Mouse (Mus musculus) embryonic facial prominence, embryonic 13.5 days (tissue): Measurements from ENCODE around the gene Olfr554. TPM values are rescaled to one million over a fixed set of nuclear protein-coding genes. Genes with fewer than 3 reads are reported as not detected.
"Not testable (repeated sequence)": the region's sequence is repeated elsewhere in the genome, so short reads cannot be mapped to it uniquely, and the experiment has no call there.

Experiments used
- ATAC-seq: fragments of 200-750 bp; cut with Nextera tagmentation; 2 replicates; pipeline ENCODE4 v1.8.0; 2017; ENCODE audit warnings: low read depth; ENCODE audit not compliant: insufficient number of reproducible peaks, insufficient read depth, low FRiP score, low TSS enrichment
- H3K27ac ChIP-seq: fragments of 300-500 bp; sonication (generic); 2 replicates; pipeline ENCODE4 v1.5.1; 2015; ENCODE audit warnings: moderate library complexity, mild to moderate bottlenecking, inconsistent platforms
- H3K27me3 ChIP-seq: fragments of 300-500 bp; sonication (generic); 2 replicates; pipeline ENCODE4 v1.6.1; 2015; ENCODE audit warnings: mild to moderate bottlenecking, inconsistent platforms
- H3K36me3 ChIP-seq: fragments of 300-500 bp; sonication (generic); 2 replicates; pipeline ENCODE4 v1.6.1; 2015; ENCODE audit warnings: mild to moderate bottlenecking, inconsistent platforms
- H3K4me1 ChIP-seq: fragments of 300-500 bp; sonication (generic); 2 replicates; pipeline ENCODE4 v1.6.1; 2015; ENCODE audit warnings: inconsistent platforms
- H3K4me2 ChIP-seq: fragments of 300-500 bp; sonication (generic); 2 replicates; pipeline ENCODE4 v1.6.1; 2015; ENCODE audit warnings: moderate library complexity, mild to moderate bottlenecking, inconsistent platforms
- H3K4me3 ChIP-seq: fragments of 300-500 bp; sonication (generic); 2 replicates; pipeline ENCODE4 v1.5.1; 2015; ENCODE audit warnings: mild to moderate bottlenecking, inconsistent platforms
- H3K9ac ChIP-seq: fragments of 300-500 bp; sonication (generic); 2 replicates; pipeline ENCODE4 v1.6.1; 2015; ENCODE audit warnings: mild to moderate bottlenecking, inconsistent platforms
- H3K9me3 ChIP-seq: fragments of 300-500 bp; sonication (generic); 2 replicates; pipeline ENCODE4 v1.6.1; 2016; ENCODE audit warnings: inconsistent platforms
- WGBS: fragments of 180-500 bp; shearing (Covaris S2); methylation state at CpG from one replicate; pipeline ENCODE4 v1.1.7; 2015; ENCODE audit warnings: mixed read lengths; 5-methylcytosine and 5-hydroxymethylcytosine counted together
- polyA plus RNA-seq: library from polyadenylated mRNA; unstranded; fragments of >200 nt; fragmentation: Nextera tagmentation; extraction: Ambion mirVana; gene quantifications from 2 replicates; pipeline ENCODE4 v1.2.1, GENCODE M21; 2015

The Olfr554 gene
- polyA plus RNA-seq: not detected in 2 replicates

GRCm38 (mm10) chr7:102638132-102638531 lies at the start of gene Olfr554:
TSS of gene Olfr554 (plus strand) at chr7:102638432.
- Histone ChIP-seq H3K27me3 (no peaks in the 10 kb centered on the region), H3K9me3 (no peaks in the 10 kb centered on the region), H3K4me1 (no peaks in the 10 kb centered on the region), H3K36me3 (no peaks in the 10 kb centered on the region), H3K4me2 (no peak within 1 kb of the TSS), H3K27ac (no peak within 1 kb of the TSS), H3K4me3 (no peak within 1 kb of the TSS), H3K9ac (no peak within 1 kb of the TSS)
- no peak for ATAC-seq
- 75% methylated on average over 1 of the region's 1 CpGs for WGBS

DNA sequence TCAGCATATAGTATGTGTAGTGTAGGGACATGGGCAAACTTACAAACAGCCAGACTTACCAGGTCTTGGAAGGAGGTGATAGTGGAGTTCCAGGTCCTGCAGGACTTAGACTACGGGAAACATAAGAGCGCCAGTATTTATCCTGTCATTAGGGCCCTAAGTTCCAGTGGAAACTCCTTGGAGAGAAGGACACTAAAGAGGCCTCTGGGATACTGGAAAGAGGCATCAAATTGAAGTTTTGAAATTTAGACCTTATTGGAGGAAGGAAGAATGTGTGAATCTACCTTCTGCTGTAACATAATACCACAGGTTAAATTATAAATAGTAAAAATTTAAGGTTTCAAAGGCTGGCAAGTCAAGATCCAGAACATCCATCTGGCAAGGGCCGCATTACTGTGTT lies 46.4 kb upstream of the Olfr554 start, which contains the start of gene Olfr551:
Gene Olfr551 (minus strand): TSS at position 101 of the 400 bp plus-strand sequence.
- no peak for ATAC-seq
- Histone ChIP-seq H3K4me1 (no peaks in the 10 kb centered on the region), H3K9ac (no peak within 1 kb of the TSS), H3K27ac (no peak within 1 kb of the TSS), H3K4me2 (no peak within 1 kb of the TSS), H3K4me3 (no peak within 1 kb of the TSS), H3K36me3 (no peaks in the 10 kb centered on the region), H3K27me3 (no peaks in the 10 kb centered on the region), H3K9me3 (no peaks in the 10 kb centered on the region)
- 83% methylated on average over 3 of the region's 3 CpGs for WGBS

DNA sequence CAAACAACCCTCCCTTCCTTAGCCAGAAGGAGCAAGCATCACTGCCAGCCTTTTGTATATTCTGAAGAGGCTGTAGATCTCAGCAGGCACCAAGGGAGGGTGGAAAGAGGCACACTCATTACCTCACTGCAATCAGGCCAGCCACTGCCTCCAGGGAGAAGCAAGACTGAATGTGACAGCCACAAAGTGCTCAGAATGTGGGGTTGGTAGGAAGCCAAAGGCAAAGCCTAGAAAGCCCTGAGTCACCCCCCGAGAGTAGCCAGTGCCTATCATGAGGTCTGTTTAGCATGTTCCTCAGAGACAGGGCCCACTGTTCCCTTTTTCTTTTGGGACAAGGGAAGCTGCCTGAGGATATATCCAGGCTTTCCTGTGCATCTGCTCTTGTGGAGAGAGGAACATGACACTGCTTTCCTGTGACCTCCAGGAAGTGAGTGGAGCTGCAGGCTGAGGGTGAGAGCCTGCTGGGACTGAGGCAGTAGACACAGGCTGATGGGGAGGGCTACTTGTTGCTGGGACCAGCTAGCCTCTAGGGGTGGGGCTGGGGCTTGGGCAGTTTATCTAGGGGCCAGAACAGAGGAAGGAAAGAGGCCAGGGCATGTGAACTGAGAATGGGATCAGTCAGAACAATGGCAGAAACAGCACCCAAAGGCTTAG lies 40.7 kb upstream of the Olfr554 start, which contains the start of gene Olfr552:
Gene Olfr552 (plus strand): TSS at position 393 of the 654 bp plus-strand sequence.
- Histone ChIP-seq H3K4me2 (no peak within 1 kb of the TSS), H3K4me1 (no peaks in the 10 kb centered on the region), H3K27me3 (no peaks in the 10 kb centered on the region), H3K9ac (no peak within 1 kb of the TSS), H3K27ac (no peak within 1 kb of the TSS), H3K9me3 (no peaks in the 10 kb centered on the region), H3K4me3 (no peak within 1 kb of the TSS), H3K36me3 (no peaks in the 10 kb centered on the region)
- WGBS: 40% methylated on average over 1 of the region's 1 CpGs
- ATAC-seq: no peak

- no peak for ATAC-seq
- H3K4me3 ChIP-seq: no peak within 1 kb of the TSS
- H3K27ac ChIP-seq: no peak within 1 kb of the TSS
- H3K9ac ChIP-seq: no peak within 1 kb of the TSS
- H3K36me3 ChIP-seq: no peaks in the 10 kb centered on the region
- H3K27me3 ChIP-seq: no peaks in the 10 kb centered on the region
- no peak within 1 kb of the TSS for H3K4me2 ChIP-seq
- H3K4me1 ChIP-seq: no peaks in the 10 kb centered on the region
- no peaks in the 10 kb centered on the region for H3K9me3 ChIP-seq
Observed at GRCm38 (mm10) chr7:102618118-102618517, 20.1 kb upstream of the Olfr554 start, which contains the start of gene Olfr553. TSS of gene Olfr553 (minus strand) at chr7:102618218.

GRCm38 (mm10) chr7:102619608-102620007 lies 18.6 kb upstream of the Olfr554 start:
- no peak overlapping the region for H3K27ac ChIP-seq
- H3K36me3 ChIP-seq: no peaks in the 10 kb centered on the region
- no peak overlapping the region for H3K4me2 ChIP-seq
- H3K4me3 ChIP-seq: no peak overlapping the region
- H3K4me1 ChIP-seq: no peaks in the 10 kb centered on the region
- no peak for ATAC-seq
- WGBS: 61% methylated on average over 5 of the region's 5 CpGs
- no peak overlapping the region for H3K9ac ChIP-seq
- no peaks in the 10 kb centered on the region for H3K27me3 ChIP-seq
- H3K9me3 ChIP-seq: no peaks in the 10 kb centered on the region

DNA sequence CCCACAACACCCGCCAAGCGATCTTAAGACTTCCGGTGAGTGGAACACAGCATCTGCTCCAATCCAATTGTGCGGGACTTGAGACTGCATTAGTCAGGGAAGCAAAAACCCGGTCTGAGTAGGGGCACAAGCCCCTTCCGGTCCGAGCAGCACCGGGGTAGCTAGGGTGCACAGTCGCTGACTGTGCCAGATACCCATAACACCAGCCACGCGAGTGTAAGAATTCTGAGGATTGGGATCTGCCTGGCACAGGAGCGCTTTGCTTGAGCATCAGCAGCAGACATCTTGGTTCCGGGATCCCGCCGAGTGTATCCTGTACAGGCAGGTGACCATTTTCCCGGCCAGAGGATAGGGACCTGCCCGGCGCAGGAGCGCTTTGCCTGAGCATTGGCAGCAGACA lies 17.9 kb upstream of the Olfr554 start:
- not testable (repeated sequence) for H3K27ac ChIP-seq, H3K27me3 ChIP-seq, H3K9ac ChIP-seq, ATAC-seq, H3K4me3 ChIP-seq, H3K9me3 ChIP-seq, H3K4me1 ChIP-seq, H3K36me3 ChIP-seq, H3K4me2 ChIP-seq
- 90% methylated on average over 19 of the region's 19 CpGs for WGBS

- H3K4me3 ChIP-seq: no peak overlapping the region
- H3K27ac ChIP-seq: no peak overlapping the region
- H3K9me3 ChIP-seq: no peaks in the 10 kb centered on the region
- H3K36me3 ChIP-seq: no peaks in the 10 kb centered on the region
- no peak overlapping the region for H3K9ac ChIP-seq
- H3K4me1 ChIP-seq: no peaks in the 10 kb centered on the region
- H3K4me2 ChIP-seq: no peak overlapping the region
- ATAC-seq: no peak
- WGBS: 26% methylated on average over 3 of the region's 3 CpGs
- H3K27me3 ChIP-seq: no peaks in the 10 kb centered on the region
Observed at GRCm38 (mm10) chr7:102636665-102637064, 1.6 kb upstream of the Olfr554 start.

GRCm38 (mm10) chr7:102644945-102645344 lies 6.7 kb downstream of the Olfr554 start:
- ATAC-seq, H3K4me3 ChIP-seq: not testable (repeated sequence)
- WGBS: 74% methylated on average over 4 of the region's 4 CpGs

DNA sequence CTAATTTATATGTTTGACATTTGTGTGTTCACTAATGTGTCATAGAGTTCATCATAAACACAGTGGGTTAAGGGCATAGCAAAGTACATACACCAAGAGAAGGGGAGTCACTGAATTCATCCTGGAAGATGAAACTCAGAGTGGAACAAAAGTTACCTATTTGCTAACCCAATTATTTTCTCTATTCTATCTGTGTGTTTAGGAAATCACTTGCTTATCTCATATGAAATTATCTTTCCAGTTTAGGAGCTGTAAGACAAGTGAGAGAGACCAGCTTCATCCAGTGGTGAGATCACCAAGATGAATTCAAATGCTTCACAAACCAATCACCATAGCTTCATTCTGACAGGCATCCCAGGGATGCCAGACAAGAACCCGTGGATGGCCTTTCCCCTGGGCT lies 20.3 kb downstream of the Olfr554 start, which contains the start of gene Olfr555:
Gene Olfr555 (plus strand): TSS at position 301 of the 400 bp plus-strand sequence.
- H3K4me3 ChIP-seq: no peak within 1 kb of the TSS
- H3K9me3 ChIP-seq: no peaks in the 10 kb centered on the region
- no peaks in the 10 kb centered on the region for H3K36me3 ChIP-seq
- ATAC-seq: no peak
- no peaks in the 10 kb centered on the region for H3K27me3 ChIP-seq
- H3K4me1 ChIP-seq: no peaks in the 10 kb centered on the region
- WGBS: 83% methylated on average over 1 of the region's 1 CpGs
- no peak within 1 kb of the TSS for H3K9ac ChIP-seq
- no peak within 1 kb of the TSS for H3K27ac ChIP-seq
- no peak within 1 kb of the TSS for H3K4me2 ChIP-seq

More at GRCm38 (mm10) chr7:102644945-102645344, 6.7 kb downstream of the Olfr554 start:
- H3K36me3 ChIP-seq, H3K4me1 ChIP-seq, H3K9ac ChIP-seq, H3K27me3 ChIP-seq, H3K27ac ChIP-seq, H3K4me2 ChIP-seq, H3K9me3 ChIP-seq: not testable (repeated sequence)

- Histone ChIP-seq H3K9me3 (no peaks in the 10 kb centered on the region), H3K4me1 (no peaks in the 10 kb centered on the region), H3K4me2 (no peak within 1 kb of the TSS), H3K27ac (no peak within 1 kb of the TSS), H3K36me3 (no peaks in the 10 kb centered on the region), H3K4me3 (no peak within 1 kb of the TSS), H3K9ac (no peak within 1 kb of the TSS), H3K27me3 (no peaks in the 10 kb centered on the region)
- 61% methylated on average over 3 of the region's 3 CpGs for WGBS
- no peak for ATAC-seq
Observed at GRCm38 (mm10) chr7:102664599-102664998, 26.4 kb downstream of the Olfr554 start, which contains the start of gene Olfr556. TSS of gene Olfr556 (plus strand) at chr7:102664899.

DNA sequence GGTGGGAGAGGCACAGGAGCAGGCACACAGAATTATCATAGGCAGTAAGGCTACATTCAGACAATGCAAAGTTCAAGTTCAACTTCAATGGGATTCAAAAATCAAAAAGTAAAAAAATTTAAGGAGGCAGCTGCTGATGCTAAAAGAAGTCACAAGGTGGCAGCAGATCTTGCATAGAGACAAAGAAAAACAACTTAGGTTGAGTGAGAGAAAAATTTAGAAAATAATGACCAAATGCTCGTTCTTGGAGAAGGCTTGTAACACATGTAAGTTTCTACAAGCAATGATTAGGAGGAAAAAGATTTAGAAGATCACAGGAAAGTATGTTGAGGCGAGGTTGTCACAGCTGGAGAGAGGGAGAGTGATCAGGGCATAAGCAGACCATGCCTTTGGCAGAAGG lies 27.1 kb downstream of the Olfr554 start:
- no peak for ATAC-seq
- no peaks in the 10 kb centered on the region for H3K27me3 ChIP-seq
- H3K4me1 ChIP-seq: no peaks in the 10 kb centered on the region
- H3K9ac ChIP-seq: no peak overlapping the region
- no peaks in the 10 kb centered on the region for H3K9me3 ChIP-seq
- no peak overlapping the region for H3K27ac ChIP-seq
- H3K4me2 ChIP-seq: no peak overlapping the region
- no peaks in the 10 kb centered on the region for H3K36me3 ChIP-seq
- WGBS: 37% methylated on average over 2 of the region's 2 CpGs
- no peak overlapping the region for H3K4me3 ChIP-seq

GRCm38 (mm10) chr7:102676225-102676624 lies 38.0 kb downstream of the Olfr554 start:
- H3K9ac ChIP-seq: no peak overlapping the region
- no peaks in the 10 kb centered on the region for H3K9me3 ChIP-seq
- no peaks in the 10 kb centered on the region for H3K27me3 ChIP-seq
- no peak overlapping the region for H3K4me3 ChIP-seq
- WGBS: 81% methylated on average over 2 of the region's 2 CpGs
- no peak for ATAC-seq
- no peaks in the 10 kb centered on the region for H3K4me1 ChIP-seq
- peaks cover 5% of the 10 kb centered on the region for H3K36me3 ChIP-seq
- no peak overlapping the region for H3K4me2 ChIP-seq
- H3K27ac ChIP-seq: no peak overlapping the region
